Mouse (Mus musculus): ENCODE data around the gene Mtap.

DNA sequence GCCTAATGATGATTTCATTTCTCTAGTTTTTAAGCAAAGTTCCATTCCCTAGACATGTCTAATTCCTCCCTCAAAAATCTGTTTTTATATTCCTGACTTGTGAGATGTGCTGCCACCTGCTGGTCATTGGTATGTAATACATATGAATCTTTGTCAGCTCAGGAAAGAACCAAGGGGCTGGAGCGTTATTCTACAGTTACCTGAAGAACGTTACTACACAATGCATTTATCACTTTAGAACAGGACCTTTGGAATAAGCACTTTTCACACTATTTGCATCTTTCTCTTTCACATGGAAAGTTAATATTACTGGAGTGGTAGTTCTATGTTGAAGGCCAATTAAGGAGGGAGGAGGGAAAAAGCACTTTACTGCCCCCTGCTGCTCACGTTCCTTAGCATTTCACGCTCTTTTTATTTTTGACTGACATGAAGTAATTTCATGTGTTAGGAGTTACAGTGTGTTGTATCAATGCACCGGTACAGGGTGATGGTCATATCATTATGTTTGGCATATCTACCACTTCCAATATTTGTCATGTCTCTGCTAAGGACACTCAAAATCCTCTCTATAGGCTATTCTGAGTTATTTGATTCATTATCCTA lies 7.5 kb upstream of the Mtap start:
- TF ChIP-seq CTCF (IDR thresholded peaks at IDR 0.05; ENCODE audit: insufficient read depth, low read depth, low read length) (no peak), POLR2A (IDR thresholded peaks at IDR 0.05; ENCODE audit: insufficient read depth, low read depth, low read length) (no peak)
